Mouse (Mus musculus) ES-Bruce4 (cell line): Measurements from ENCODE around the gene Myadm. TPM values are rescaled to one million over a fixed set of nuclear protein-coding genes. Genes with fewer than 3 reads are reported as not detected.

Experiments used
- H3K27ac ChIP-seq: 2 replicates; pipeline ENCODE4 v1.5.1; 2012; ENCODE audit warnings: low read length, inconsistent platforms; ENCODE audit not compliant: insufficient read depth
- H3K27me3 ChIP-seq: 2 replicates; pipeline ENCODE4 v1.6.1; 2012; ENCODE audit warnings: mild to moderate bottlenecking, low read length, inconsistent platforms; ENCODE audit not compliant: control insufficient read depth, poor library complexity, insufficient read depth, severe bottlenecking
- H3K36me3 ChIP-seq: 2 replicates; pipeline ENCODE4 v1.6.1; 2012; ENCODE audit warnings: inconsistent platforms, mild to moderate bottlenecking, low read length, moderate library complexity; ENCODE audit not compliant: control insufficient read depth, poor library complexity, insufficient read depth, severe bottlenecking
- H3K4me1 ChIP-seq: one replicate; pipeline ENCODE4 v1.8.1; 2011; ENCODE audit warnings: low read length; ENCODE audit not compliant: control insufficient read depth, insufficient read depth
- H3K4me3 ChIP-seq: 2 replicates; pipeline ENCODE4 v1.5.1; 2011; ENCODE audit warnings: low read depth, mild to moderate bottlenecking, low read length
- H3K9ac ChIP-seq: 2 replicates; pipeline ENCODE4 v1.6.1; 2012; ENCODE audit warnings: low read depth, mild to moderate bottlenecking, inconsistent platforms; ENCODE audit not compliant: poor library complexity, severe bottlenecking
- H3K9me3 ChIP-seq: replicated peaks from 2 replicates; pipeline ENCODE4 v1.6.1; 2012; ENCODE audit warnings: mild to moderate bottlenecking, low read length, inconsistent platforms; ENCODE audit not compliant: control insufficient read depth, poor library complexity, insufficient read depth, severe bottlenecking
- CTCF ChIP-seq: IDR thresholded peaks from one replicate; pipeline ENCODE4 v1.8.1; 2011; ENCODE audit warnings: low read depth, low read length
- EP300 ChIP-seq: IDR thresholded peaks from 2 replicates; pipeline ENCODE4 v1.6.1; 2011; ENCODE audit warnings: low read depth, low read length; ENCODE audit not compliant: insufficient read depth
- POLR2A ChIP-seq: IDR thresholded peaks from one replicate; pipeline ENCODE4 v1.8.1; 2011; ENCODE audit warnings: low read length; ENCODE audit not compliant: insufficient read depth
- polyA plus RNA-seq: library from polyadenylated mRNA; stranded (reverse); fragments of >200 nt; gene quantifications from 2 replicates; pipeline ENCODE4 v1.2.4, GENCODE M21; 2011; ENCODE audit warnings: low read depth; ENCODE audit not compliant: missing spikeins, insufficient read depth, insufficient read length

The Myadm gene
- polyA plus RNA-seq, 1 experiment = 214 TPM

GRCm38 (mm10) chr7:3301628-3302555, 13.0 kb downstream of the Myadm start:
- Histone ChIP-seq H3K27ac (no peak overlapping the region), H3K4me3 (peak overlapping the region; percentile 32), H3K9ac (peak overlapping the region; percentile 25), H3K36me3 (peaks cover 22% of the 10 kb centered on the region), H3K9me3 (no peaks in the 10 kb centered on the region), H3K4me1 (peaks cover 2% of the 10 kb centered on the region), H3K27me3 (no peaks in the 10 kb centered on the region)
- TF ChIP-seq POLR2A (no peak), EP300 (no peak), CTCF (no peak)

- Histone ChIP-seq H3K4me1 (peaks cover 2% of the 10 kb centered on the region), H3K9ac (peak overlapping the region; percentile 57), H3K9me3 (no peaks in the 10 kb centered on the region), H3K27ac (peak overlapping the region; percentile 63), H3K36me3 (peaks cover 14% of the 10 kb centered on the region), H3K27me3 (no peaks in the 10 kb centered on the region), H3K4me3 (peak overlapping the region; percentile 50)
- TF ChIP-seq EP300 = no peak
- no peak for TF ChIP-seq CTCF
- no peak for TF ChIP-seq POLR2A
Measured at GRCm38 (mm10) chr7:3302556-3303275, 13.8 kb downstream of the Myadm start.

- peak overlapping the region; percentile 69 for H3K4me3 ChIP-seq
- peaks cover 8% of the 10 kb centered on the region for H3K36me3 ChIP-seq
- H3K9ac ChIP-seq = peak overlapping the region; percentile 57
- peaks cover 2% of the 10 kb centered on the region for H3K4me1 ChIP-seq
- TF ChIP-seq CTCF (no peak), POLR2A (no peak), EP300 (no peak)
- H3K9me3 ChIP-seq = no peaks in the 10 kb centered on the region
- no peak overlapping the region for H3K27ac ChIP-seq
- no peaks in the 10 kb centered on the region for H3K27me3 ChIP-seq
Measured at GRCm38 (mm10) chr7:3303276-3303781, 14.4 kb downstream of the Myadm start.

- no peak overlapping the region for H3K27ac ChIP-seq
- H3K36me3 ChIP-seq = peaks cover 6% of the 10 kb centered on the region
- H3K4me3 ChIP-seq = peak overlapping the region; percentile 69
- peaks cover 2% of the 10 kb centered on the region for H3K4me1 ChIP-seq
- H3K9ac ChIP-seq = peak overlapping the region; percentile 48
- no peaks in the 10 kb centered on the region for H3K9me3 ChIP-seq
- H3K27me3 ChIP-seq = no peaks in the 10 kb centered on the region
- TF ChIP-seq POLR2A = no peak
- no peak for TF ChIP-seq CTCF
- no peak for TF ChIP-seq EP300
Measured at GRCm38 (mm10) chr7:3303789-3304188, 14.9 kb downstream of the Myadm start.

- no peaks in the 10 kb centered on the region for H3K9me3 ChIP-seq
- no peaks in the 10 kb centered on the region for H3K27me3 ChIP-seq
- H3K27ac ChIP-seq = no peak overlapping the region
- H3K4me3 ChIP-seq = peak overlapping the region; percentile 69; the same call in 1 of the 2 replicates
- TF ChIP-seq EP300 (no peak), POLR2A (no peak), CTCF (no peak)
- peaks cover 2% of the 10 kb centered on the region for H3K4me1 ChIP-seq
- H3K36me3 ChIP-seq = peaks cover 6% of the 10 kb centered on the region
- no peak overlapping the region; the same call in 1 of the 2 replicates for H3K9ac ChIP-seq
Measured at GRCm38 (mm10) chr7:3304298-3304697, 15.4 kb downstream of the Myadm start.
